Mouse (Mus musculus) CD4-positive, CD25-positive, alpha-beta regulatory T cell, adult 2 months (primary cell): ENCODE measurements at regions not wholly inside any gene's neighbourhood (a gene's known extent, or its start where the extent isn't known, plus 50 kb on each side); places are given as distances from the start of the nearest gene placed in this dataset.

ENCODE experiments used
- DNase-seq: peaks from one replicate; pipeline ENCODE4 v3.0.0-alpha.2; 2012; ENCODE audit warnings: low read depth, low spot score

- DNase-seq = no peak
These were observed 565.6 kb upstream of the C030005K15Rik start for GRCm38 (mm10) chr10:98292140-98292539.

- no peak for DNase-seq
These were observed 579.1 kb upstream of the C030005K15Rik start for GRCm38 (mm10) chr10:98305667-98306066.

- no peak for DNase-seq
These were observed 583.1 kb upstream of the C030005K15Rik start for GRCm38 (mm10) chr10:98309667-98310066.

GRCm38 (mm10) chr10:98311403-98311802, 584.8 kb upstream of the C030005K15Rik start:
- DNase-seq = no peak

GRCm38 (mm10) chr10:98318416-98318815, 591.9 kb upstream of the C030005K15Rik start:
- no peak for DNase-seq

- no peak for DNase-seq
These were observed 590.4 kb upstream of the Atp2b1 start for GRCm38 (mm10) chr10:98323846-98324245.

- no peak for DNase-seq
These were observed 589.6 kb upstream of the Atp2b1 start for GRCm38 (mm10) chr10:98324591-98324990.

- no peak for DNase-seq
These were observed 588.5 kb upstream of the Atp2b1 start for GRCm38 (mm10) chr10:98325720-98326119.

GRCm38 (mm10) chr10:98332682-98333081, 581.5 kb upstream of the Atp2b1 start:
- no peak for DNase-seq

GRCm38 (mm10) chr10:98333411-98334067, 580.7 kb upstream of the Atp2b1 start:
- no peak for DNase-seq

- DNase-seq = no peak
These were observed 570.4 kb upstream of the Atp2b1 start for GRCm38 (mm10) chr10:98343827-98344226.

GRCm38 (mm10) chr10:98349466-98349865, 564.7 kb upstream of the Atp2b1 start:
- no peak for DNase-seq

GRCm38 (mm10) chr10:98350318-98350926, 563.8 kb upstream of the Atp2b1 start:
- DNase-seq = no peak

- DNase-seq = no peak
These were observed 562.1 kb upstream of the Atp2b1 start for GRCm38 (mm10) chr10:98352061-98352460.

- DNase-seq = no peak
These were observed 559.7 kb upstream of the Atp2b1 start for GRCm38 (mm10) chr10:98354486-98354885.

- no peak for DNase-seq
These were observed 549.6 kb upstream of the Atp2b1 start for GRCm38 (mm10) chr10:98364604-98365003.

- DNase-seq = no peak
These were observed 541.6 kb upstream of the Atp2b1 start for GRCm38 (mm10) chr10:98372561-98372960.

GRCm38 (mm10) chr10:98373314-98373713, 540.9 kb upstream of the Atp2b1 start:
- DNase-seq = no peak

- DNase-seq = no peak
These were observed 539.5 kb upstream of the Atp2b1 start for GRCm38 (mm10) chr10:98374684-98375083.

GRCm38 (mm10) chr10:98388543-98388942, 525.7 kb upstream of the Atp2b1 start:
- no peak for DNase-seq

- DNase-seq = no peak
These were observed 514.3 kb upstream of the Atp2b1 start for GRCm38 (mm10) chr10:98399864-98400263.

GRCm38 (mm10) chr10:98417807-98418743, 496.1 kb upstream of the Atp2b1 start:
- no peak for DNase-seq
